Mouse (Mus musculus) subcutaneous adipose tissue, adult 2 months (tissue): ENCODE measurements around the gene Plcb2. TPM values are rescaled to one million over a fixed set of nuclear protein-coding genes. Genes with fewer than 3 reads are reported as not detected.

ENCODE experiments used
- polyA plus RNA-seq: library from polyadenylated mRNA; depleted of rRNA; stranded (reverse); fragments of >200 nt; gene quantifications from 2 replicates; pipeline ENCODE4 v1.2.3, GENCODE M21; 2012; ENCODE audit warnings: low replicate concordance; rRNA removed

The Plcb2 gene
- polyA plus RNA-seq, result 2.3 and 6.4 TPM in 2 replicates

GRCm38 (mm10) chr2:118728337-118728736 lies at the start of gene Plcb2:
TSS of gene Plcb2 (minus strand) at chr2:118728438.

GRCm38 (mm10) chr2:118772158-118772874 lies 44.1 kb upstream of the Plcb2 start, which contains the start of gene Phgr1:
TSS of gene Phgr1 (plus strand) at chr2:118772769.

DNA sequence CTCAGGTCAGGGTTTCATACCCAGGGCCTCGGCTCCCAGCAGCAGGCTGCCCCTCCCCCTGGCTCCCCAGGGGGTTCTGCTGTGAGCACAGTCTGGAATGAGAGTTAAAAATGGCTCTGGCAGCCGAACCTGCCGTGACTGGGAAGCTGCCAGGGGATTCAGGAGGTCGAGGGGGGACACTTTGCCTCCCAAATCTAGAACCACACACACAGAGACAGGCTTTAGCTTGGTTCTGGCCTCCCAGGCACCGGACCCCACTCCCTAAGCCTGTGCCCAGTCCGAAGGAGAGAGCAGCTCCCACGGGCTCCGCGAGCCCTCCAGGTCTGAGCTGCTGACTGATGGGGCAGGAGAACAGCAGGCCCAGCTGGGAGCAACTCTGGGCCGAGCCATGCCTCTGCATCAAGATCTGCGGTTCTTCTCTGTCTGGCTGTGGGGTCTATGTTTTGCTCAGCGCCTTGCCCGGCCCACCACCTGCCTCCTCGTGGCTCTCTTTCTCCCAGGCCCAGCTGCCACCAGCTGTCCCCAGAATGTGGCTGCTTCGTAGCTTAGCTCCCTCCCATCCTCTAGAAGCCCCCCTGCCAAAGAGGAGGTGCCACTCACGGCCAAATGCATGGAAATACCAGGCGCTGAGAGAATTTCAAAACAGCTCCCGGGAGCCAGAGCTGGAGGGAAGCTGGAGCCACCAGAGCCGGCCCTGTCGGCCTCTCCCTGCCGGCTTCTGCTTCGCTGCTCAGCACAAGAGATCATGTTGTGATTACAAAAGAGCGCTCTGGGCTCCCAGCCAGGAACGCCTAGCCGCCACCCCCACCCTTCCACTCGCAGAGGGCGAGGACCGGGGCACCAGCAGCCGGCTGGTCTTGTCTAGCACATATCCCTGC lies 33.9 kb upstream of the Plcb2 start, which contains the start of gene Ccdc9b:
TSS of gene Ccdc9b (minus strand) at position 756 of the 878 bp plus-strand sequence.

DNA sequence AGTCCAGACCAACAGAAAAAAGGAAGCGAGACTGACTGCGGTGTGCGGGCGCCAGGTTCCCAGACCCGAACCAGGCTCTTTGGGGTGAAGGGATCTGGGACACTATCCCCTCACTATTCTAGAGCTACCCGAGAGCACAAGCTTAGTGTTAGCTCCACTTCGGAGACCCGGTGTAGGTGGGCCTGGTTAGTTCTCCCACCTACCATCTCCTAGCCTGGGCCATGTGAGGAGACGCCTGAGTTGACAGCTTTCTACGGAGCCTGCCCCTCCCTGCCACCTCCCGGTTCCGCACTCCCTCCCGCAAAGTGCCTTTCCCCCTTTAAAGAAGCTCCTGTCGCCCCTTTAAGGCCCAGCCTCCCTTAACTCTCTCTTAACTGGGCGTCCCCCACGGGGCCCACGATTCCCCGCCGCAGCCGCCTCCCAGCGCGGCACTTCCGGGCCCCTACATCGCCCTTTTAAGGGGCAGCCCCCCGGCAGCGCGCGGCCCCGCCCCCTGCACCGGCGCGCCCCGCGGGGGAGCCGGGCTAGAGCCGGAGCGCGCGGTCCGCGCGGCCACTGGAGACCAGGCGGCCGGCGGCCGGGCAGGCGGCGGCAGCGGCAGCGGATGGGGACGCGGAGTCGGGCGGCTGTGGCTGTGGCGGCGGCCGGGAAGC lies 17.1 kb upstream of the Plcb2 start, which contains the start of gene Inafm2:
TSS of gene Inafm2 (plus strand) at position 527 of the 653 bp plus-strand sequence.

DNA sequence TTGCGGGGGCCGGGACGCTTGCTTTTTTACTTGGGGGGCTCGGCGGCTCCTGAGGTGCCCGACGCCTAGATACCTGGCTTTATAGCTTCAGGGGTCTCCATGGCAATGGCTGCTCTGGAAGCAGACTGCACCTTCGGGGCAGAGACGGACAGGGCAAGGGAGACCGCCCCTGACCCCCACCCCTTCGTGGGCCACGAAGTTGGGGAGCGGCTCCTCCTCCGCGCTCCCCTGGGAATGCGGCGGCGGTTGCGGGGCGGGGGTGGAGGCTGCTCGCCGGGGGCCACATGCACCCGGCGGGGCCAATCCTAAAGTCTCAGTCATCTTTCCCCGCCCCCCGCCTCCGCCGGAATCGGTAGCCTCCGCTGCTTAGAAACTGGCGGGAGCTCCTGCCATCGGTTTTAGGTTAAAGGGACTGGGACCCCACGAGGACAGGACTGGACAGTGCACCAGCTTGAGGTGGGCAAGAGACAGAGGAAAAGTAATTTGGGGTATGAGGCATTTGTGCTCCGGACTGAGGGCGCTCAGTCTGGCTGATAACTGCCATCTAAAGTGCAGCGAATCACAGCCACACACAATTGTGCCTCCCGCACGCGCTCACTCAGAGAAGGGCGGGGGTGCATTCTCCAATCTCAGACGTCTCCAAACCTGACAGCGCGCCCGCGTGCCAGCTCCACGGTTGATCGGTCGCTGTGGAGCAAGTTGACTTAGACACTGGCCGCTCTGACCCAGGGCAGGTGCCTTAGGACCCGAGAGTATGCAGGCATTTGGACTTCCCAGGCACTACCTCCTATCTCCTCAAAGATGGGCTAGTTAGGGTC lies 24.1 kb downstream of the Plcb2 start, which contains the start of gene Ankrd63:
TSS of gene Ankrd63 (minus strand) at position 51 of the 818 bp plus-strand sequence.

GRCm38 (mm10) chr2:118662902-118663803 lies 65.1 kb downstream of the Plcb2 start, which contains the start of gene Pak6:
TSS of gene Pak6 (plus strand) at chr2:118663303.

Other genes with a start within 250 kb of the Plcb2 start
- gene Srp14, start 248.7 kb downstream of the Plcb2 start, polyA plus RNA-seq, result 60.0 and 73.3 TPM in 2 replicates
- 16.8 and 32.6 TPM in 2 replicates for gene Bmf, start 178.8 kb downstream of the Plcb2 start, polyA plus RNA-seq
- 2.6 and 7.7 TPM in 2 replicates for gene Bub1b, start 130.2 kb downstream of the Plcb2 start, polyA plus RNA-seq
- gene Pak6, start 65.1 kb downstream of the Plcb2 start, polyA plus RNA-seq, result 0.20 and 0.90 TPM in 2 replicates
- gene Ankrd63, start 24.5 kb downstream of the Plcb2 start, polyA plus RNA-seq, result 0.01 and 0.03 TPM in 2 replicates
- 14.2 and 16.8 TPM in 2 replicates for gene Inafm2, start 17.3 kb upstream of the Plcb2 start, polyA plus RNA-seq
- 12.7 and 19.0 TPM in 2 replicates for gene Ccdc9b, start 34.2 kb upstream of the Plcb2 start, polyA plus RNA-seq
- gene Phgr1, start 44.3 kb upstream of the Plcb2 start, polyA plus RNA-seq, result 0.30 and 0.39 TPM in 2 replicates
- 1.0 and 3.3 TPM in 2 replicates for gene Disp2, start 51.3 kb upstream of the Plcb2 start, polyA plus RNA-seq
- 0.80 and 4.4 TPM in 2 replicates for gene Knstrn, start 85.6 kb upstream of the Plcb2 start, polyA plus RNA-seq
- 111 and 220 TPM in 2 replicates for gene Ivd, start 133.5 kb upstream of the Plcb2 start, polyA plus RNA-seq
- 14.8 and 19.0 TPM in 2 replicates for gene Bahd1, start 171.9 kb upstream of the Plcb2 start, polyA plus RNA-seq
- 22.2 and 36.9 TPM in 2 replicates for gene Chst14, start 198.1 kb upstream of the Plcb2 start, polyA plus RNA-seq